Mouse (Mus musculus): ENCODE data around the gene Armh3. TPM values are rescaled to one million over a fixed set of nuclear protein-coding genes. Genes with fewer than 3 reads are reported as not detected.

The Armh3 gene
- total RNA-seq, 1 experiment from 2014 or later = 7.5 TPM

DNA sequence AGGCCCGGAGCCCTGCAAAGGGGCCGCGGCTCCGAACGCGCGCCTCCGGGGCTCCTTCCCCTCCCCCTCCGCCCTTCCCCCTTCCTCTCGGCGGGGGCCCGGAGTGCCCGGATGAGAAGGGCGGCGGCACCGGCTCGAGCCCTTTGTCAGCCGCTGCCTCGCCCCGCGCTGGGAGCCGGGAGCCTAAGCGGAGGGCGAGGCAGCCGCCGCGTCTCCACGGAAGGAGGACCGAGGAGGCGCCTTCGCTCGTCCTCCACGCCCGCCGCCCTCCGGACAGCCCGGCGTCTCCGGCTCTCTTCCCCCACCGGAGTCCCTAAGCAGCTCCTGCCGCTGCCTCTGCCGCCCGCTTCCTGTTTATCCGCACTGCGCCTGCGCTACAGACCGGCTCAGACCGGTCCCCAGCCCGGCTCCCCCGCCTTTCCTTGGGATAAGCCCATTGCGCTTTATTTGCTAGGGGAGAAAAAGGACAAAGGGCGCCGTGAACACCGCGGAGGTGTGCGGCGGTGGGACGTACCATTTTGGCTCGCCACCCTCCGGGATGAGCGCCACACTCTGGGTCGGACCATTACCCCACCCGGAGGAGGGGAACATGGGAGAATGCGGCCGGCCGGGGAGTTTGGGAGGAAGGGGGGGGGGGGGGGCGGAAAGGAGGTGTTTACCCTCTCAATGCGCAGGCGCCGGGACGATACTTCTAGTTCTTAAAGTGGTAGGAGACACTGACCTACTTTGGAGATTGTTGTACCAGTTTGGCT lies 214.9 kb downstream of the Armh3 start, which contains the start of gene Mgea5:
Mgea5 (minus strand) TSS at position 657 of the 752 bp plus-strand sequence.
- peak; percentile 96 for ATAC-seq (replicated peaks; ENCODE audit: insufficient number of reproducible peaks, low FRiP score, low TSS enrichment, poor library complexity, severe bottlenecking)

DNA sequence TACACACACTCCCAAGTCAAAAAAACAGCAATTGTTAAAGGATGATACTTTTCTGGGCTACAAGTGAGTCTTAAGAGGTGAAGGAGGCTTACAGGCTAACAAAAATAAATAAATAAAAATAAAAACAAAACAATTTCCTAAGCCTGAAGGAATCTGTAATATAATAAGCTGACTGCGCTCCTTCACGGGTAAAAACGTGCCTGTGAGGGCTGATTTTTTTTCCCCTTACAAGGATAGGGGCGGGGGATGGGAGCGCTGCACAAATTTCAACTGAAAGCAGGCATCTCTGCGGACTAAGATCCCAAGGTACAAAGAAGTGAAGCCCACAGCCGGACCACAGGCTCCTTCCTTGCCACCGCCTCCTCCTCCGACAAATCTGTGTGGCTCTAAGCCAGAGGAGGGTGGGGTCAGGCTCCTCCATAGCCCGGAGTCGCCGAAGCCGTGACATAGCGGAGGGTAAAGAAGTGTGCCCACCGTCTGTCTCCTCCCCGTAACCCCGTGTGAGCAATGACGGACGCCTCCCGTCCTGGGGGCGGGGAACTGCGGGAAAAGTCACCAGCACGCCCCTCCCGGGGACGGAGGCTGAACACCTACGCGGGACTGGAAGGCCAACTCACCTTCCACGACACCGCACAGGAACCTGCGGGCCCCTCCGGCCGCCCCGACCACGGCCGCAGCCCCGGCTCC lies 215.8 kb downstream of the Armh3 start:
- ATAC-seq (replicated peaks; ENCODE audit: insufficient number of reproducible peaks, low FRiP score, low TSS enrichment, poor library complexity, severe bottlenecking) = peak; percentile 21; the same call in 1 of the 2 replicates

DNA sequence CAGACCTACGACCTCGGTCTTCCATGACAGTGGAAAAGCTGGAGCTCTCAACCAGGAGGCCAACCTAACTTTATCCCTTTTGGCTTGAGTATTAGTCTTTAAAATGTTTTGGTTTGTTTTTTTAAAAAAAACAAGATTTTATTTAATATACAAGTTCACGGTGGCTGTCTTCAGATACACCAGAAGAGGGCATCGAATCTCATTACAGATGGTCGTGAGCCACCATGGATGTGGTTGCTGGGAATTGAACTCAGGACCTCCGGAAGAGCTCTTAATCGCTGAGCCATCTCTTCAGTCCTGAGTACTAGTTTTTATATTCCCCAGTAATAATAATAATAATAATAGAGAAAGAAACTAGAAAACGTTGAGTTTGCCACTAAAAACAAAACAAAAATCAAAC lies 216.6 kb downstream of the Armh3 start:
- ATAC-seq (replicated peaks; ENCODE audit: insufficient number of reproducible peaks, low FRiP score, low TSS enrichment, poor library complexity, severe bottlenecking) = no peak

DNA sequence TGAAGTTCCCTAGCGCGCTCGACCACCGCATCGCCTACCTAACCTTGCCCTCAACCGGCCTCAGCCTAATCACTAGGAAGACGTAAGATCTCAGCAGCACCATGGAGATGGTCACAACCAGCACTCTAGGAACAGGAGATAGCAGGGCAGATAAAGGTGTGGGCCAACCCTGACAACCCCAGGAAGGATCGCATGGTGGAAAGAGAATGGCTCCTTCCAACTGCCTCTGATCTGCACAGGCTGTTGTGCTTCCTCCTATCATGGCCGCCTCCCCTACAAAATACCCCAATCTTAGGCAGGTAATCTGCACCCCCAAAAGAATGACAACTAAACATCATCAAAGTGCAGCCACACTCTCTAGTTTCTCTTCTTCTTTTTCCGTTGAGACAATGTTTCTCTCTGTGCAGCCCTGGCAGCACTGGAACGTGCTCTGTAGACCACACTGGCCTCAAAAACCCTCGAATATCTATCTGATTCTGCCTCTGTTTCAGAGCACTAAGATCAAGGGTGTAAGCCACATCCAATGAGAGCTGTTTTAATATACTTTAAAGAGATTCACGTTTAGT lies 217.9 kb downstream of the Armh3 start:
- no peak for ATAC-seq (replicated peaks; ENCODE audit: insufficient number of reproducible peaks, low FRiP score, low TSS enrichment, poor library complexity, severe bottlenecking)

DNA sequence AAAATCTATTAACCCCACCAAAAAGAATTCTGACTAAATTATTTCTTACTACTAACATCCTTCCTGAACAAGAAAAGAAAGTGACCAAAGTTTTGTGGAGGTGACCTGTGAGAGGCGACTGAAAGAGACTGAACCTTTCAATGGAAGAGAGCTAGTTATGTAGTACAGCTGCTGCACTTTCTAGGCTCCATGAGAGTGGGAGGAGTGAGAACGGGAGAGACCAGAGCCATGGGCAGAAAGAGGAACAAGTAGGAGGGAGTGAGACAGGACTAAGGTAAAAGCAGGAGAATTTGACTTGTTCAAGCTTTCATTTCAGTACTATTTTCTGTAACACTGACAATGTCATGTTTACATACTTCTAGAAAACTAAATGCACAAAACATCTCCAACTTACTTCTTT lies 222.8 kb downstream of the Armh3 start:
- no peak for ATAC-seq (replicated peaks; ENCODE audit: insufficient number of reproducible peaks, low FRiP score, low TSS enrichment, poor library complexity, severe bottlenecking)

DNA sequence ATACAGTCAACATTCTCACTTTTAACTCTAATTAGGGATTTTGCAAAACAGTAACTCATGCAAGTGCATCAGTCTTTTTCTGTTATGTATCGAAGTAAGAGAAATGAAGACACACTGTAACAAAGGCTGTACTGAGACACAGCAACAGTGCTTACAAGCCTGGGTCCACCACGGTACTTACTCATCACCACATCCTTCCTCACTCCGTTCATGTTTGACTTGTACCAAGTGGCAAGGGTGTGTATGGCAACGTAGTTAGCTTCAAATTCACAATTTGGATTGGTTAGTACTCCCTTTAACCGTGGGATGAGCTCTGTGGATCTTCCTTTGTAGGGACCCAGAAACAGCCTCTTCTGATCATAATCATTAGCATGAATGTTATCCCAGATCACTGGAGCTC lies 226.8 kb downstream of the Armh3 start:
- ATAC-seq (replicated peaks; ENCODE audit: insufficient number of reproducible peaks, low FRiP score, low TSS enrichment, poor library complexity, severe bottlenecking) = no peak

Other genes with a start within 250 kb of the Armh3 start
- 33.8 to 73.5 TPM (median 54.3 TPM) in 3 replicates for gene Npm3, start 248.9 kb downstream of the Armh3 start, total RNA-seq (2017)
- gene Mgea5, start 214.7 kb downstream of the Armh3 start, total RNA-seq (2017) = 301 to 380 TPM (median 322 TPM) in 3 replicates
- gene Kcnip2, start 182.4 kb downstream of the Armh3 start, total RNA-seq (2017) = not detected in 3 replicates
- 4.3 to 14.7 TPM (median 6.0 TPM) in 3 replicates for gene Hps6, start 5.0 kb upstream of the Armh3 start, total RNA-seq (2017)
- gene Pprc1, start 46.4 kb upstream of the Armh3 start, total RNA-seq (2017) = 4.4 to 21.4 TPM (median 6.6 TPM) in 3 replicates
- gene Ldb1, start 46.7 kb upstream of the Armh3 start, total RNA-seq (2017) = 90.1 to 143 TPM (median 108 TPM) in 3 replicates
- gene Nolc1, start 77.4 kb upstream of the Armh3 start, total RNA-seq (2017) = 30.2 to 54.5 TPM (median 30.5 TPM) in 3 replicates
- gene Elovl3, start 133.4 kb upstream of the Armh3 start, total RNA-seq (2017) = not detected in 3 replicates
- not detected in 3 replicates for gene Pitx3, start 149.8 kb upstream of the Armh3 start, total RNA-seq (2017)
- 41.0 to 56.7 TPM (median 55.5 TPM) in 3 replicates for gene Gbf1, start 154.0 kb upstream of the Armh3 start, total RNA-seq (2017)